Mouse (Mus musculus) cortical plate, adult 2 months (tissue): ENCODE measurements around the gene Zfp473. TPM values are rescaled to one million over a fixed set of nuclear protein-coding genes. Genes with fewer than 3 reads are reported as not detected.
"Not testable (repeated sequence)": the region's sequence is repeated elsewhere in the genome, so short reads cannot be mapped to it uniquely, and the experiment has no call there.

Experiments
- H3K27ac ChIP-seq: fragments of 200-500 bp; 2 replicates; pipeline ENCODE4 v1.5.1; 2012; ENCODE audit warnings: low read length, control low read depth, inconsistent platforms; ENCODE audit not compliant: insufficient read depth
- H3K4me1 ChIP-seq: fragments of 200-500 bp; 2 replicates; pipeline ENCODE4 v1.6.1; 2011; ENCODE audit warnings: low read length; ENCODE audit not compliant: control insufficient read depth, insufficient read depth
- H3K4me3 ChIP-seq: fragments of 200-500 bp; 2 replicates; pipeline ENCODE4 v1.5.1; 2011; ENCODE audit warnings: mild to moderate bottlenecking, low read length, control low read depth; ENCODE audit not compliant: insufficient read depth
- CTCF ChIP-seq: fragments of 200-500 bp; IDR thresholded peaks from 2 replicates; pipeline ENCODE4 v1.5.1; 2011; ENCODE audit warnings: mild to moderate bottlenecking, control low read depth, low read length; ENCODE audit not compliant: insufficient read depth; ENCODE audit errors: extremely low read depth
- POLR2A ChIP-seq: fragments of 200-500 bp; IDR thresholded peaks from 2 replicates; pipeline ENCODE4 v1.6.1; 2011; ENCODE audit warnings: mild to moderate bottlenecking, low read length, control low read depth; ENCODE audit not compliant: insufficient read depth; ENCODE audit errors: extremely low read depth
- polyA plus RNA-seq: library from polyadenylated mRNA; depleted of rRNA; stranded (reverse); fragments of >200 nt; gene quantifications from 2 replicates; pipeline ENCODE4 v1.2.3, GENCODE M21; 2012; rRNA removed

The Zfp473 gene
- 0.40 TPM in 2 replicates for polyA plus RNA-seq

DNA sequence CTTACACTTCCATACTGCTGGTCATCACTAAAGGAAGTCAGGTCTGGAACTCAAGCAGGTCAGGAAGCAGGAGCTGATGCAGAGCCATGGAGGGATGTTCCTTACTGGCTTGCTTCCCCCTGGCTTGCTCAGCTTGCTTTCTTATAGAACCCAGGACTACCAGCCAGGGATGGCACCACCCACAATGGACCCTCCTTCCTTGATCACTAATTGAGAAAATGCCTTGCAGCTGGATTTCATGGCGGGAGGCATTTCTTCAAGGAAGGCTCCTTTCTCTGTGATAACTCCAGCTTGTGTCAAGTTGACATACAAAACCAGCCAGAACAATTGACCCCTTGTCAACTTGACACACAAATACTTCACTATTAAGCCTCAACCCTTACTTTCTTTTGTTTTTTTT lies at the start of gene Zfp473:
TSS of gene Zfp473 (minus strand) at position 101 of the 400 bp plus-strand sequence.
- H3K4me1 ChIP-seq, H3K27ac ChIP-seq, H3K4me3 ChIP-seq: not testable (repeated sequence)

DNA sequence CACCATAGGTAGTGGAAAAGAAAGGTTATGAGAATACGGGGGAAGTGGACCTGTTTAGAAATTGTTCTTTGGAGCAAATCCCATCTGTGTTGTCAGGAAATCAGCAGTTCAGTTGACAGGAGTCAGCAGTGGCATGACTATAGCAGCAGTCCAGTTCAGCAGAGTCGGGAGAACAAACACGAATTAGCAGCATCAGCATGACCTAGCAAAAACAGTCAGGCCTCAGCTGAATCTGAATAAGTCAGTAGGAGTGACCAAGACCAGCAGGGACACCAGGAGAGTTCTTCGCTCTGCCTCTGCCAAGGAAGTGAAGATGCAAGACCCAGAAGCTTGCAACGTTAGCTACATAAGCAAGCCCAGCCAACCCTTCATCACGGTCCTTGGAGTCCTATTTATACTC lies 41.9 kb upstream of the Zfp473 start:
- Histone ChIP-seq H3K27ac (no peak overlapping the region), H3K4me1 (no peaks in the 10 kb centered on the region), H3K4me3 (no peak overlapping the region)
- no peak for TF ChIP-seq CTCF

DNA sequence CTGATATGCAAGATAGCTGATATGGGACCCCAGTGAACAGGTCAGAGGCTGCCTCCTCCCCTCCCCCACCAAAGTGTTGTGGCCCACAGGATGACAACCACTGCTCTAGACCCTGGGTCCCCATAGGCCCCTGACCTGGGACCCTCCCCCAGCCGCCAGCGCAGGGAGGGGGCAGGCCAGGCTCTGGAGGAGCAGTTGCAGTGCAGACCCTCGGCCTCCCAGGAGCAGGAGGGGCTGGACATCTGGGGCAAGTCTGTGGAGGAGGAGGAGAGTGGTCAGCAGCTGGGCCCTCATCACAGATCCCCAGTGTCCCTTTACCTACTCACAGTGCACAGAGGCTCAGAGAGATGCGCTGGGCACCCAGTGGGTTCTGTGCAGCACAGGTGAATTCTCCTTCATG lies 39.2 kb upstream of the Zfp473 start:
- H3K27ac ChIP-seq: no peak overlapping the region
- no peaks in the 10 kb centered on the region for H3K4me1 ChIP-seq
- H3K4me3 ChIP-seq: no peak overlapping the region
- TF ChIP-seq CTCF: no peak

GRCm38 (mm10) chr7:44789531-44789930 lies 38.7 kb upstream of the Zfp473 start:
- Histone ChIP-seq H3K27ac (no peak overlapping the region), H3K4me3 (no peak overlapping the region), H3K4me1 (no peaks in the 10 kb centered on the region)
- TF ChIP-seq POLR2A (no peak), CTCF (no peak)

DNA sequence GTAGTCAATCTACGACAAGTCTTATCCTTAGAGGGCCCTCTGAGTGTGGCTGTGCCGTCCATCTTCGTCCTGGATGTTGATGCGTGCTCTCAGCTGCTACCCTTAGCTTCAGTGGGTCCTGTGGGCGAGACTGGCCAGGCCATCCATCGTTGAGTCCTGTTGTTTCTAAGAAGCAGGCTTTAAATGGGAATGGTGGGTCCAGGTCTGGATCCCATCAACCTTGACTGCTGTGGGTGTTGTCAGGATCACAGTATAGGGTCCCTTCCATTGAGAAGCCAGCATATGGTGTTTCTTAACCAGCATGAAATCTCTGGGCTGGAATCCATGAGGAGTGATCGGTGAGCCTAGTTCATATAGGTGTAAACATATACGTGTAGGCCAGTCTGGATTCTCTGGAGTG lies 29.3 kb upstream of the Zfp473 start:
- TF ChIP-seq CTCF (no peak), POLR2A (no peak)
- Histone ChIP-seq H3K4me1 (no peaks in the 10 kb centered on the region), H3K27ac (no peak overlapping the region), H3K4me3 (no peak overlapping the region)

DNA sequence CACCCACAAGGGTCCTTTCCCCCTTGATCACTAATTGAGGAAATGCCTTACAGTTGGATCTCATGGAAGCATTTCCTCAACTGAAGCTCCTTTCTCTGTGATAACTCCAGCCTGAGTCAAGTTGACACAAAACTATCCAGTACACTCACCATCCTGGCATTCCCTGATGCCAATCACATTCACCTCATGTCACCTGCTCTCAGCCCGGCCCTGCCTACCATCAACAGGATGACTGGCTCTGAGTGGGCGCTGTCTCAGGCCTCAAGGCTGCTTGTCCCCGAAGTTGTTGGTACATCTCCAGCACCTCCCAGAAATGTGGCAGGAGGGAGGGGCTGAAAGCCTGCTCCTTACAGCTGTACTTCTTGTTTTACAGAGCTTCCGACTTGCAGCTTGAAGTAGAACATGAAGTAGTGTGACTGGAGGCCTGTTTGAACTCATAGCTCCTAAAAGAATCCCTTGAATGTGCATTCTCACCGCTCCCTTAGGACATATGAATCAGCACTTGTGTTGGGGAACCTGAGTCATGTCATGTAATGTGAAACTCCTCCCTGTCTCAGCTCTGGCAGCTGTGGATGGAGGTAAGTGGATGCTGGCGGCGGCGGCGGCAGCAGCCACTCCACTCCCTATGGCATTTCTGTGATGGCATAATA lies 26.1 kb upstream of the Zfp473 start:
- H3K4me1 ChIP-seq: no peaks in the 10 kb centered on the region
- H3K4me3 ChIP-seq: no peak overlapping the region
- no peak for TF ChIP-seq POLR2A
- no peak for TF ChIP-seq CTCF
- no peak overlapping the region for H3K27ac ChIP-seq

GRCm38 (mm10) chr7:44772591-44773204 lies 21.8 kb upstream of the Zfp473 start:
- TF ChIP-seq CTCF (no peak), POLR2A (no peak)
- Histone ChIP-seq H3K4me1 (no peaks in the 10 kb centered on the region), H3K27ac (no peak overlapping the region), H3K4me3 (no peak overlapping the region)

- Histone ChIP-seq H3K27ac (no peak overlapping the region), H3K4me1 (no peaks in the 10 kb centered on the region), H3K4me3 (no peak overlapping the region)
- TF ChIP-seq POLR2A (no peak), CTCF (no peak)
These were observed 19.3 kb upstream of the Zfp473 start for GRCm38 (mm10) chr7:44770046-44770578.

GRCm38 (mm10) chr7:44768129-44768528 lies 17.3 kb upstream of the Zfp473 start:
- Histone ChIP-seq H3K4me3 (no peak overlapping the region), H3K27ac (no peak overlapping the region), H3K4me1 (no peaks in the 10 kb centered on the region)
- TF ChIP-seq CTCF: no peak
- TF ChIP-seq POLR2A: no peak

- no peak overlapping the region for H3K27ac ChIP-seq
- no peak for TF ChIP-seq POLR2A
- TF ChIP-seq CTCF: no peak
- no peaks in the 10 kb centered on the region for H3K4me1 ChIP-seq
- no peak overlapping the region for H3K4me3 ChIP-seq
These were observed 9.5 kb upstream of the Zfp473 start for GRCm38 (mm10) chr7:44760366-44760765.
